Mouse (Mus musculus): ENCODE measurements around the gene Ctrc. TPM values are rescaled to one million over a fixed set of nuclear protein-coding genes. Genes with fewer than 3 reads are reported as not detected.

The Ctrc gene
- polyA plus RNA-seq, 1 experiment from 2014 or later = 0.45 TPM

DNA sequence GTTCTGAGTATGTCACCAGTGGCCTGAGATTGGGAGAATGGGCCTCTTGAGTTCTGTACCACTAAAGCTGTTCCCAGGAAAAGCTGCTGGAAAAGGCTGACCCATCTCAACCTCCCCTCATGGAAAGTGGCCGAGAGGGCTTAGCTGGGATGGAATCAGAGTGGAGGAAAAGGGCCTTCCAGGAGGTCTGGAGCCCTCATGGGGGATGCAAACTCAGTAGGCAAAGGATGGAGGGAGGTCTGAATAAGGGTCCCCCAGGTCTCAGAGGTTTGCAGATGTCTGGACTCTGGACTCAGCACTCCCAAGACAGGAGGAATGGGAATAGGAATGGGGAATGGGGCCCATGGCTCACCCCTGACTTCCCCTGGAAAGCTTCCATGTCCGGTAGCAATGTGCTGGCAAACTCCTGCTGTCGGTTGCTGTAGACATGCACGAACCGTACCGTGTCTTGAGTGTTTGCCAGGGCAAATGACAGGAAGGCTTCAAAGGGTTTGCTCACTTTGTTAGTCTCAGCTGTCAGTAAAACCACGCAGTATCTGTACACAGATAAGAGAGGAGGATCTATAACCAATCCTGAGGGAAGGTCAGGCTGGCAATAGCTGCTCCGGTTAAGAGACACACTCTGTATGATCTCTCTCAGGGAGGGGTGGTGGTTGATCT lies 76.5 kb downstream of the Ctrc start:
- H3K4me1 ChIP-seq (replicated peaks) = peaks cover 25% of the 10 kb centered on the region
- H3K4me3 ChIP-seq (replicated peaks) = no peak overlapping the region
- H3K9ac ChIP-seq = no peak overlapping the region
- 75% methylated on average over 8 of the region's 8 CpGs for WGBS
- H3K27me3 ChIP-seq (replicated peaks) = no peaks in the 10 kb centered on the region
- H3K36me3 ChIP-seq = peaks cover 14% of the 10 kb centered on the region
- H3K4me2 ChIP-seq (replicated peaks) = no peak overlapping the region
- no peak for ATAC-seq
- H3K27ac ChIP-seq = no peak overlapping the region
- H3K9me3 ChIP-seq = no peaks in the 10 kb centered on the region

DNA sequence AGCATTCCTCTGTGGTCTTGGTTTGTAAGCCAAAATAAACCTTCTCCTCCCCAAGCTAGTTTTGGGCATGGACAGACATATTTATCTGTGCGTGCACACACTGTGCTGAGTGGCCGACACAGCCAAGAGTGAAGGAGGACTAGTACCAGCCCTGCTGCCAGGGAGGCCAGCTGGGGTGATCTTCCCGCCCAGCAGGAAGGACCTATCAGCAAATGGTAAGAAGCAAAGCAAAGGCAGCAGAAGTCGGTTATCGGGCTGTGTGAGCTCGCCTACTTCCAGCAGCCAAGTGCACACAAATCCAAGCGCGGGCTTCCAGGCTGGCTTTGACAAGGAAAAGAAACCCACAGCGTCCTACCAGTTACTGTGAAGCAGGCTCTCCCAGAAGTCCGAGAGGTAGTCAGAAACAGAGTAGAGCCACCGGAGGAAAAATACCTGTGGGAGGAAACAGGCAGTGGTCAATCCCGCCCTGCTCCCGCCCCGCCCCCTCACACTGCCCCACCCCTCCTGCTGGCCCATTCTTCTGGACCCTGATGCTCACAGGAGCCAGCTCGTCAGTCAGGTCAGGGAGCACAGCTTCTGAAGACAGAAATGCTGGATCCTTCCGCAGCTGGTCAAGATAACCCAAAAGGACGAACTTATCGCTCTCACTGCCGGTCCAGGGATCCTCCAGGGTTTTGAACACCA lies 78.7 kb downstream of the Ctrc start:
- Histone ChIP-seq H3K4me2 (replicated peaks) (peak overlapping the region; percentile 26), H3K4me3 (replicated peaks) (no peak overlapping the region), H3K9me3 (no peaks in the 10 kb centered on the region), H3K4me1 (replicated peaks) (peaks cover 25% of the 10 kb centered on the region), H3K9ac (0 out of 2 replicates have a peak overlapping the region, but pooled peaks have one; percentile 8), H3K36me3 (peaks cover 18% of the 10 kb centered on the region), H3K27me3 (replicated peaks) (no peaks in the 10 kb centered on the region), H3K27ac (peak overlapping the region; percentile 88)
- WGBS = 62% methylated on average over 19 of the region's 19 CpGs
- peak; percentile 63 for ATAC-seq

DNA sequence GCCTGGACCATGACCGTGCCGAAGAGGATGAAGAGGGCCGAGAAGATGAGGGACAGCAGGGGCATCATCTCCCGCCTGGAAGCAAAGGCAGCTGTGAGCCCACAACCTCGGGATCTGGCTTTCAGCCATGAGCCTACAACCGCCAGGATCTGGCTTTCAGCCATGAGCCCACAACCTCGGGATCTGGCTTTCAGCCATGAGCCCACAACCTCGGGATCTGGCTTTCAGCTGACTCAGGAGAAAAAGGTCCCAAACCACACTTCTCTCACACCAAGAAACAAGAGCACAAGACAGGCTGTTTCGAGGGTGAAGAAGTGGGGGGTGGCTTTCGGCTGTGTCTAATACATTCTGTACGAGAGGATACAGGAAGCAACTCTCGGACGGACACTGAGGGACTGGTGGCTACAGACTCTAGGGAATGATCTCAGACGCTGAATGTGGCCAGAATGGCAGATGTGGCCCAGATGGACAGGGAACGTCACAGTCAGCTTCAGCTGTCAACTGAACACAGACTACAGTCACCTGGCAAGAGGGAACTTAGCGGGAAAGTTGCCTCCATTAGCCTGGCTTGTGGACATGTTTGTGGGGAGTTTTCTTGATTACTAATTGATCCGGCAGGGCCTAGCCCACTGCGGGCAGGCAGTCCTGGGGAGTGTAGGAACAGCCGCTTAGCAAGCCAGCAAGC lies 79.3 kb downstream of the Ctrc start:
- H3K4me2 ChIP-seq (replicated peaks) = peak overlapping the region; percentile 26
- H3K27me3 ChIP-seq (replicated peaks) = no peaks in the 10 kb centered on the region
- 38% methylated on average over 19 of the region's 19 CpGs for WGBS
- peak; percentile 73 for ATAC-seq
- H3K9ac ChIP-seq = 0 out of 2 replicates have a peak overlapping the region, but pooled peaks have one; percentile 8
- peak overlapping the region; percentile 88 for H3K27ac ChIP-seq
- peaks cover 21% of the 10 kb centered on the region for H3K36me3 ChIP-seq
- H3K4me1 ChIP-seq (replicated peaks) = peaks cover 25% of the 10 kb centered on the region
- no peaks in the 10 kb centered on the region for H3K9me3 ChIP-seq
- no peak overlapping the region for H3K4me3 ChIP-seq (replicated peaks)

DNA sequence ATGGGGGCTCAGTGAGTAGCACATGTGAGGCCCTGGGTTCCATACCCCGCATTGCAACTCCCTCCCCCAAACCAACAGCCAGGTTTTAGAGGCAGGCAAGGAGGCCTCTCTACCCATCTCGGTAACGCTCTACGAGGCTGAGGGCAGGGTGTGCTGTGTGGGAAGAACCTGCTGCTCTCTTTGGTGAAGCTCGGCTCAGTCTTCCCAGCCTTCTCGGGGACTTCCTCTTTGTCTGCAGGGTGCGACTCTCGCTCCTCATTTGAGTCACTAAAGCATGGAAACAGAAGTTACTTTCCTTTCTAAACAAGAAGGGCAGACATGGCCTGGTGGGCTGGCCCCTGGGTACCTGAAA lies 79.9 kb downstream of the Ctrc start:
- Histone ChIP-seq H3K9ac (no peak overlapping the region), H3K36me3 (peaks cover 21% of the 10 kb centered on the region)
- WGBS = 62% methylated on average over 8 of the region's 8 CpGs

DNA sequence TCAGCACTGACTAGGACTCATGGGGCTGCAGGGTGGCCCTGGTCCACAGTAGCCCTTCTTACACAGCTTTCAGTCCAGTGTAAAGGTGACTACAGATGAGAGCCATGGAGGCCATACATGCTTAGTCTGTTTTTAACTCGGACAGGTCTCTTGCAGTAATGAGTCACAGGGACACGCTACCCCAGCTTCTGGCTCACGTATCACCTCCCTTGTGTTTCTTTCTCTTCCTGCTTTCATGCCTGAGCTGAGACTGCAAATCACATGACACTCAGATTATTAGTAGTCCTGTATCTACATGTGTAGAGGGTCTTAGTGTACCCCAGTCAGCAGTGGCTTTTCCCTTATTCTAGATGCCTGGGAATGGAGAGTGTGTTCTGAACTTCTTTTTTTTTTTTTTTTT lies 81.2 kb downstream of the Ctrc start:
- Histone ChIP-seq H3K4me3 (replicated peaks) (no peak overlapping the region), H3K27me3 (replicated peaks) (no peaks in the 10 kb centered on the region), H3K4me1 (replicated peaks) (peaks cover 25% of the 10 kb centered on the region), H3K9me3 (no peaks in the 10 kb centered on the region), H3K4me2 (replicated peaks) (no peak overlapping the region), H3K27ac (no peak overlapping the region), H3K36me3 (peaks cover 14% of the 10 kb centered on the region), H3K9ac (no peak overlapping the region)
- 92% methylated on average over 3 of the region's 3 CpGs for WGBS
- no peak for ATAC-seq

More for the DNA sequence above, 79.9 kb downstream of the Ctrc start:
- peak overlapping the region; percentile 88 for H3K27ac ChIP-seq
- ATAC-seq = no peak
- H3K27me3 ChIP-seq (replicated peaks) = no peaks in the 10 kb centered on the region
- peak overlapping the region; percentile 26 for H3K4me2 ChIP-seq (replicated peaks)
- H3K9me3 ChIP-seq = no peaks in the 10 kb centered on the region
- no peak overlapping the region for H3K4me3 ChIP-seq (replicated peaks)
- peaks cover 25% of the 10 kb centered on the region for H3K4me1 ChIP-seq (replicated peaks)

Other genes with a start within 250 kb of the Ctrc start
- 63.9 and 68.9 TPM in 2 replicates for gene Fblim1, start 240.3 kb downstream of the Ctrc start, polyA plus RNA-seq (2015; fragmentation: Nextera tagmentation; extraction: Ambion mirVana)
- gene Tmem82, start 227.7 kb downstream of the Ctrc start, polyA plus RNA-seq (2015; fragmentation: Nextera tagmentation; extraction: Ambion mirVana) = 18.5 and 21.0 TPM in 2 replicates
- 3.3 and 4.3 TPM in 2 replicates for gene Slc25a34, start 222.5 kb downstream of the Ctrc start, polyA plus RNA-seq (2015; fragmentation: Nextera tagmentation; extraction: Ambion mirVana)
- gene Plekhm2, start 181.5 kb downstream of the Ctrc start, polyA plus RNA-seq (2015; fragmentation: Nextera tagmentation; extraction: Ambion mirVana) = 3.9 and 4.5 TPM in 2 replicates
- not detected in 2 replicates for gene Rsc1a1, start 160.8 kb downstream of the Ctrc start, polyA plus RNA-seq (2015; fragmentation: Nextera tagmentation; extraction: Ambion mirVana)
- 23.3 and 24.4 TPM in 2 replicates for gene Ddi2, start 122.9 kb downstream of the Ctrc start, polyA plus RNA-seq (2015; fragmentation: Nextera tagmentation; extraction: Ambion mirVana)
- 36.7 and 41.9 TPM in 2 replicates for gene Agmat, start 99.7 kb downstream of the Ctrc start, polyA plus RNA-seq (2015; fragmentation: Nextera tagmentation; extraction: Ambion mirVana)
- 4.2 and 4.4 TPM in 2 replicates for gene Dnajc16, start 55.4 kb downstream of the Ctrc start, polyA plus RNA-seq (2015; fragmentation: Nextera tagmentation; extraction: Ambion mirVana)
- gene Casp9, start 52.7 kb downstream of the Ctrc start, polyA plus RNA-seq (2015; fragmentation: Nextera tagmentation; extraction: Ambion mirVana) = 21.8 and 22.2 TPM in 2 replicates
- gene Cela2a, start 20.2 kb downstream of the Ctrc start, polyA plus RNA-seq (2015; fragmentation: Nextera tagmentation; extraction: Ambion mirVana) = 131 and 571 TPM in 2 replicates
- gene Efhd2, start 28.6 kb upstream of the Ctrc start, polyA plus RNA-seq (2015; fragmentation: Nextera tagmentation; extraction: Ambion mirVana) = 136 and 138 TPM in 2 replicates
- 1.4 and 2.3 TPM in 2 replicates for gene Fhad1, start 168.7 kb upstream of the Ctrc start, polyA plus RNA-seq (2015; fragmentation: Nextera tagmentation; extraction: Ambion mirVana)
- gene Tmem51, start 237.9 kb upstream of the Ctrc start, polyA plus RNA-seq (2015; fragmentation: Nextera tagmentation; extraction: Ambion mirVana) = 103 and 109 TPM in 2 replicates